Comparison of ENCODE assay signal across 23 mouse cellular contexts in the genomic region with DNA sequence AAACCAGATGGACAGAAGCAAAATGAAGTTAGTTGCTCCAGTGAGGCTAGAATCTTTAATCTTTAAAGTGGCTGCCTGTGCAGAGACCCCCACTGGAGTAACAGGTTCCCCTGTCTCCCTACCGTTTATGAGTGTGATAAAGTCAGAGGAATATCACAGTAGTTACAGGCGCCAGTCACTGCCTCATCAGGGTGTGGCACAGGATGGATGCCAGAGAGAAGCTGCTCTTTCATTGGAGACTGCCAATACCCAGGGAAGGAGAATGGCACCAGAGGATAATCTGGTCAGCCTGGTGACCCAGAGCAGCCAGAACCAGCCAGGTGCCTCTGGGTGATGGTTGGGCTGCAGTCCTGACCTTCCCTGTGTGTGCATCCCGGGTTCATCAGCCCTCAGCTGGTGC.
"Had no signal": no experiment of that assay in that cellular context is flagged by ENCODE, and none has a peak within 500 bp of the region (broad histone marks: within the 10 kb centered on the region; RNA-seq: fewer than 3 reads in every experiment).

No protein-coding gene starts in this region.

- ATAC-seq: liver, postnatal 0 days; midbrain, embryonic 16.5 days had no signal

- H3K4me3 ChIP-seq: liver, embryonic 13.5 days; liver, embryonic 15.5 days; lung, embryonic 15.5 days; megakaryocyte, embryonic 14.5 days; midbrain, embryonic 10.5 days; midbrain, embryonic 12.5 days; myocyte; neural tube, embryonic 13.5 days; neural tube, embryonic 15.5 days had no signal

- H3K9ac ChIP-seq: liver, embryonic 13.5 days; liver, embryonic 15.5 days; liver, postnatal 0 days; lung, embryonic 15.5 days; midbrain, embryonic 12.5 days; neural tube, embryonic 13.5 days; neural tube, embryonic 15.5 days had no signal

- H3K4me1 ChIP-seq: liver, embryonic 15.5 days; lung, embryonic 15.5 days; midbrain, embryonic 10.5 days; midbrain, embryonic 12.5 days; neural tube, embryonic 13.5 days; neural tube, embryonic 15.5 days had no signal

- H3K27ac ChIP-seq: liver, embryonic 13.5 days; liver, embryonic 15.5 days; lung, embryonic 15.5 days; midbrain, embryonic 10.5 days; midbrain, embryonic 12.5 days; neural tube, embryonic 13.5 days; neural tube, embryonic 15.5 days had no signal

- H3K4me2 ChIP-seq: liver, embryonic 13.5 days; liver, embryonic 15.5 days; lung, embryonic 15.5 days; midbrain, embryonic 12.5 days; neural tube, embryonic 13.5 days; neural tube, embryonic 15.5 days had no signal

- H3K9me3 ChIP-seq: liver, embryonic 13.5 days; liver, embryonic 15.5 days; lung, embryonic 15.5 days; midbrain, embryonic 10.5 days; midbrain, embryonic 12.5 days; neural tube, embryonic 13.5 days; neural tube, embryonic 15.5 days had no signal

- H3K27me3 ChIP-seq: liver, embryonic 13.5 days; liver, embryonic 15.5 days; lung, embryonic 15.5 days; midbrain, embryonic 12.5 days; neural tube, embryonic 13.5 days; neural tube, embryonic 15.5 days had no signal

- DNase-seq: liver, embryonic 13.5 days; liver, postnatal 0 days; lung, adult 2 months; lung, postnatal 10 days; lung, postnatal 4 days; midbrain, embryonic 14.5 days; retina, postnatal 1 day; right cerebral cortex, adult 18-20 months; right cerebral cortex, postnatal 25 days; right cerebral cortex, postnatal 4 days; spleen, adult 18-20 months; thymus, adult 2 months; thymus, postnatal 25 days; thymus, postnatal 4 days had no signal

- H3K36me3 ChIP-seq: liver, embryonic 13.5 days; liver, embryonic 15.5 days; lung, embryonic 15.5 days; midbrain, embryonic 10.5 days; midbrain, embryonic 12.5 days; neural tube, embryonic 13.5 days; neural tube, embryonic 15.5 days had no signal
